Mouse (Mus musculus) liver, postnatal 0 days (tissue): ENCODE results near the gene Wfikkn2.

Experiments
- CTCF ChIP-seq: sonication (generic); IDR thresholded peaks from 2 replicates; pipeline ENCODE4 v1.5.1; 2016; ENCODE audit warnings: antibody characterized with exemption, low read depth
- EP300 ChIP-seq: IDR thresholded peaks from 2 replicates; pipeline ENCODE4 v1.6.1; 2016; ENCODE audit warnings: antibody characterized with exemption, low read depth, mild to moderate bottlenecking

- TF ChIP-seq EP300 (no peak), CTCF (no peak)
These were observed 41.3 kb upstream of the Wfikkn2 start for GRCm38 (mm10) chr11:94287105-94287504.
